Comparison of ENCODE assay signal across 23 mouse cellular contexts in genomic region chr1:127642976-127643769, GRCm38 (mm10). TPM values are rescaled to one million over a fixed set of nuclear protein-coding genes. Genes with fewer than 3 reads are reported as not detected.
DNase-seq lines count a peak whose midpoint lies in the region; ATAC-seq and TF ChIP-seq lines count a peak whose summit lies in the region.
"Had no signal": no experiment of that assay in that cellular context is flagged by ENCODE, and none has a peak within 500 bp of the region (broad histone marks: within the 10 kb centered on the region; RNA-seq: fewer than 3 reads in every experiment).

No protein-coding gene starts in this region.

- no peak for TF ChIP-seq CTCF in gastrocnemius, adult 2 months (IDR thresholded peaks at IDR 0.05)

- H3K27me3 ChIP-seq in midbrain, embryonic 14.5 days (ENCODE audit: control insufficient read depth, insufficient read depth, low read length) = no peaks in the 10 kb centered on the region
- H3K27me3 ChIP-seq: CH12.LX; heart, embryonic 12.5 days; liver, embryonic 15.5 days; midbrain, embryonic 13.5 days had no signal

- no peak; the same call in 1 of the 2 replicates for ATAC-seq in midbrain, embryonic 14.5 days (ENCODE audit: low FRiP score, low TSS enrichment)
- ATAC-seq: hindbrain, embryonic 16.5 days; intestine, postnatal 0 days; lung, postnatal 0 days; midbrain, embryonic 13.5 days had no signal

- H3K27ac ChIP-seq in midbrain, embryonic 14.5 days (replicated peaks; ENCODE audit: low read depth, low read length) = no peak overlapping the region
- H3K27ac ChIP-seq in gastrocnemius, adult 2 months = no peak overlapping the region
- H3K27ac ChIP-seq: kidney, postnatal 0 days; liver, embryonic 15.5 days; midbrain, embryonic 13.5 days had no signal

- 0 out of 2 replicates have a peak, but pooled peaks cover 3% of the 10 kb centered on the region for H3K4me1 ChIP-seq in midbrain, embryonic 14.5 days (ENCODE audit: control insufficient read depth, insufficient read depth, low read length)
- H3K4me1 ChIP-seq: liver, embryonic 15.5 days; midbrain, embryonic 13.5 days had no signal

- no peak overlapping the region for H3K4me2 ChIP-seq in midbrain, embryonic 14.5 days (ENCODE audit: low read length)
- H3K4me2 ChIP-seq: heart, embryonic 12.5 days; liver, embryonic 15.5 days; midbrain, embryonic 13.5 days had no signal

- H3K36me3 ChIP-seq in midbrain, embryonic 14.5 days (ENCODE audit: control insufficient read depth, insufficient read depth, low read length) = no peaks in the 10 kb centered on the region
- H3K36me3 ChIP-seq: heart, embryonic 12.5 days; liver, embryonic 15.5 days; midbrain, embryonic 13.5 days had no signal

- DNase-seq in heart, adult 11 months = peak; percentile 80
- no peak for DNase-seq in heart, postnatal 14 days
- peak; percentile 10 to 20 for DNase-seq in right cerebral cortex, adult 2 months (ENCODE audit: low spot score in 2 of 2)
- DNase-seq in right cerebral cortex, postnatal 10 days (ENCODE audit: low spot score in 2 of 2) = no peak
- DNase-seq in cerebellum, postnatal 14 days = peak; percentile 26 to 27
- no peak for DNase-seq in midbrain, embryonic 14.5 days
- no peak for DNase-seq in gastrocnemius, adult 2 months
- DNase-seq: adrenal gland, postnatal 25 days; heart, postnatal 4 days; retina, postnatal 1 day; spleen, adult 18-20 months; thymus, adult 18-20 months had no signal

- no peak overlapping the region for H3K9ac ChIP-seq in midbrain, embryonic 14.5 days (replicated peaks; ENCODE audit: low read length)
- H3K9ac ChIP-seq: heart, embryonic 12.5 days; liver, embryonic 15.5 days; midbrain, embryonic 13.5 days had no signal

- no peak overlapping the region for H3K4me3 ChIP-seq in midbrain, embryonic 14.5 days (replicated peaks; ENCODE audit: low read depth, low read length)
- H3K4me3 ChIP-seq in gastrocnemius, adult 2 months = no peak overlapping the region
- H3K4me3 ChIP-seq: heart, embryonic 12.5 days; liver, embryonic 15.5 days; midbrain, embryonic 13.5 days; myocyte had no signal

- 91% methylated on average over 12 of the region's 12 CpGs for WGBS in midbrain, embryonic 14.5 days

- H3K9me3 ChIP-seq in midbrain, embryonic 14.5 days (ENCODE audit: control insufficient read depth, low read length) = no peaks in the 10 kb centered on the region
- H3K9me3 ChIP-seq: heart, embryonic 12.5 days; liver, embryonic 15.5 days; midbrain, embryonic 13.5 days had no signal

- intact Hi-C loops in heart, postnatal 14 days (cut with DNase I) = no loop called here
- intact Hi-C loops in gastrocnemius, adult 2 months (cut with DNase I) = no loop called here

RNA-seq across cellular contexts. Expression of gene Tmem163, which starts 36.2 kb away (rescaled TPM):
- 1 to 10 TPM; 2.6 to 7.2 TPM for total RNA-seq in heart, postnatal 14 days (2021)
- 64.0 and 64.8 TPM in 2 replicates for polyA plus RNA-seq in midbrain, embryonic 14.5 days (2014; fragmentation: Nextera tagmentation; extraction: Ambion mirVana)
- not detected for total RNA-seq in gastrocnemius, adult 2 months (2021)
- total RNA-seq: adrenal gland, postnatal 25 days; gastrocnemius, postnatal 4 days; megakaryocyte progenitor cell, adult 5-6 weeks had no signal
- polyA plus RNA-seq: myocyte had no signal

Comparison
In these comparisons a context has a peak if more than half of its experiments do, and no peak if none do; other contexts are left out.
1. DNase-seq: peak in heart, adult 11 months (single experiment), right cerebral cortex, adult 2 months (2 of 2) and cerebellum, postnatal 14 days (2 of 2); none in heart, postnatal 14 days (0 of 2), right cerebral cortex, postnatal 10 days (0 of 2), midbrain, embryonic 14.5 days (single experiment) and gastrocnemius, adult 2 months (single experiment).